Mouse (Mus musculus) forebrain, embryonic 11.5 days (tissue): ENCODE measurements at regions not wholly inside any gene's neighbourhood (a gene's known extent, or its start where the extent isn't known, plus 50 kb on each side); places are given as distances from the start of the nearest gene placed in this dataset.

Experiments
- ATAC-seq: fragments of 200-750 bp; cut with Nextera tagmentation; replicated peaks from 2 replicates; pipeline ENCODE4 v1.8.0; 2017; ENCODE audit warnings: moderate TSS enrichment; ENCODE audit not compliant: low FRiP score
- DNase-seq: peaks from one replicate; pipeline ENCODE4 v3.0.0-alpha.2; 2017; ENCODE audit warnings: low spot score
- H3K27ac ChIP-seq: fragments of 300-500 bp; sonication (generic); 2 replicates; pipeline ENCODE4 v1.5.1; 2014; ENCODE audit warnings: low read depth, low read length
- H3K27me3 ChIP-seq: fragments of 300-500 bp; sonication (generic); 2 replicates; pipeline ENCODE4 v1.6.1; 2014; ENCODE audit warnings: mild to moderate bottlenecking, low read length, mixed read lengths; ENCODE audit not compliant: control insufficient read depth, insufficient read depth
- H3K36me3 ChIP-seq: fragments of 300-500 bp; sonication (generic); 2 replicates; pipeline ENCODE4 v1.6.1; 2014; ENCODE audit warnings: mild to moderate bottlenecking, low read length, moderate library complexity, mixed read lengths; ENCODE audit not compliant: control insufficient read depth, insufficient read depth
- H3K4me1 ChIP-seq: fragments of 300-500 bp; sonication (generic); replicated peaks from 2 replicates; pipeline ENCODE4 v1.6.1; 2014; ENCODE audit warnings: low read length, mixed read lengths; ENCODE audit not compliant: control insufficient read depth, insufficient read depth
- H3K4me2 ChIP-seq: fragments of 300-500 bp; sonication (generic); 2 replicates; pipeline ENCODE4 v1.6.1; 2014; ENCODE audit warnings: low read depth, mild to moderate bottlenecking, low read length, moderate library complexity, mixed read lengths; ENCODE audit not compliant: severe bottlenecking
- H3K4me3 ChIP-seq: fragments of 300-500 bp; sonication (generic); 2 replicates; pipeline ENCODE4 v1.5.1; 2014; ENCODE audit warnings: low read depth, low read length
- H3K9ac ChIP-seq: fragments of 300-500 bp; sonication (generic); 2 replicates; pipeline ENCODE4 v1.6.1; 2014; ENCODE audit warnings: low read length
- H3K9me3 ChIP-seq: fragments of 300-500 bp; sonication (generic); 2 replicates; pipeline ENCODE4 v1.6.1; 2016; ENCODE audit warnings: low read length, mixed read lengths; ENCODE audit not compliant: control insufficient read depth
- WGBS: fragments of 180-500 bp; shearing (Covaris S2); extraction: QIAGEN DNeasy Blood & Tissue Kit; methylation state at CpG from one replicate; pipeline ENCODE4 v1.1.7; 2014; 5-methylcytosine and 5-hydroxymethylcytosine counted together

DNA sequence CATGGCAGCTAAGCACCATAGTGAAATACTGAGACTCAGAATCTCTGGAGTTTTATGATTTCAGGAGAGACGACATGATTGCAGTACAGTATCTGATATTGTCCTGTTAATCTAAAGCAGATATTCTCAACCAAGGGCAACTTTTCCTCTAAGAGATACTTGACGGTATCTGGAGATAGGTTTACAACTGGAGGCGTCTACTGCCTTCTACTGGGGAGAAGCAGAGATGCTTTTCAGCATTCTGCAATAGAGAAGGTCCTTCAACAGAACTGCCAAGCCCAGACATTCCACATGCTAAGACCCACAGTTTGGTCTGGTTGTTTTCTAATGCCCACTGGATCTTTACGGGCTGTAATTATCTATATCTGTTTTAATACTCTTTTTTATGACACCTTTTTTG is 86.5 kb upstream of the N6amt1 start:
- no peak overlapping the region for H3K4me3 ChIP-seq
- H3K9ac ChIP-seq = no peak overlapping the region
- H3K9me3 ChIP-seq = no peaks in the 10 kb centered on the region
- 92% methylated on average over 4 of the region's 4 CpGs for WGBS
- H3K4me2 ChIP-seq = no peak overlapping the region
- ATAC-seq = no peak
- no peaks in the 10 kb centered on the region for H3K36me3 ChIP-seq
- H3K27ac ChIP-seq = no peak overlapping the region
- no peaks in the 10 kb centered on the region for H3K27me3 ChIP-seq
- no peaks in the 10 kb centered on the region for H3K4me1 ChIP-seq
- DNase-seq = no peak

DNA sequence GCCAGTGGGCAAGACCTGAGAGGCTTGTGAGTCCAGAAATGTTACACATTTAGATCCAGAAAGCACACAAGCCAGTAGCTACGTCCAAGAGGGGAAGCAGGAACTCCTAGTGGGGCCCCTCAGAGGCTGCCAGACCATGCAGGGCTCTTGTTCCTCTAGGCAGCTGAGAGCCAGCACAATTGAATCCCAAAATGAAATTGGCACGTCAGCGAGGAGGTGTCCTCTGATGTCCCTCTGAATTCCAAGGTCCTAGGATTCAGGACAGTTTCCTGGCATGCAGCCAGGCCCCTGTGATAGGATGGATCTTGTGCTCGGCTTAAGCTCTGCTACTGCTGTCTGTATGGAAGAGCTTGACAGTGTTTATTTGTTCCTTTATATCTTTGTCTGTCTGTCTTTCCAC is 90.4 kb upstream of the N6amt1 start:
- no peak for ATAC-seq

DNA sequence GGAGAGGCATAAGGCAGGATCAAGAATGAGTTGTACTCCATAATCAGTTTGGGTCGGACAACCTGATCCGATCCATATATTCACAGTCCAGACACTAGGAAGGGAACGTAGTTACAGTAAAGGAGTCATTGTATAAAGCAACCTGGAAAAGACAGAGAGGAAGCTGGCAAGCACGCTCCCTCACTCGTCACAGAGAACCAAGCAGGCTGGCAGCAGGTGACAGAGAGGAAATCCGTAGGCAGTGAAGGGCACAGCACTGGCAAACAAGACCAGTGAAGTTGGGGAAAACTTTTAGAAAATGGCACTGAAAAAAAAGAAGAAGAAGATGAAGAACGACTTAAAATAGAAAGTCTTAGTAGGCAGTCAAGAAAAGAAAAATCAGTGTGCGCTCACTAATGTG is 90.9 kb upstream of the N6amt1 start:
- Histone ChIP-seq H3K4me1 (no peaks in the 10 kb centered on the region), H3K27me3 (no peaks in the 10 kb centered on the region), H3K4me2 (no peak overlapping the region), H3K9me3 (no peaks in the 10 kb centered on the region), H3K4me3 (no peak overlapping the region), H3K9ac (no peak overlapping the region), H3K36me3 (no peaks in the 10 kb centered on the region), H3K27ac (no peak overlapping the region)
- DNase-seq = no peak
- WGBS = 89% methylated on average over 8 of the region's 8 CpGs
- ATAC-seq = no peak

More for the DNA sequence above, 90.4 kb upstream of the N6amt1 start:
- no peaks in the 10 kb centered on the region for H3K4me1 ChIP-seq
- no peaks in the 10 kb centered on the region for H3K27me3 ChIP-seq
- H3K27ac ChIP-seq = no peak overlapping the region
- 71% methylated on average over 4 of the region's 4 CpGs for WGBS
- no peaks in the 10 kb centered on the region for H3K9me3 ChIP-seq
- H3K4me3 ChIP-seq = no peak overlapping the region
- DNase-seq = no peak
- H3K9ac ChIP-seq = no peak overlapping the region
- H3K4me2 ChIP-seq = no peak overlapping the region
- no peaks in the 10 kb centered on the region for H3K36me3 ChIP-seq

DNA sequence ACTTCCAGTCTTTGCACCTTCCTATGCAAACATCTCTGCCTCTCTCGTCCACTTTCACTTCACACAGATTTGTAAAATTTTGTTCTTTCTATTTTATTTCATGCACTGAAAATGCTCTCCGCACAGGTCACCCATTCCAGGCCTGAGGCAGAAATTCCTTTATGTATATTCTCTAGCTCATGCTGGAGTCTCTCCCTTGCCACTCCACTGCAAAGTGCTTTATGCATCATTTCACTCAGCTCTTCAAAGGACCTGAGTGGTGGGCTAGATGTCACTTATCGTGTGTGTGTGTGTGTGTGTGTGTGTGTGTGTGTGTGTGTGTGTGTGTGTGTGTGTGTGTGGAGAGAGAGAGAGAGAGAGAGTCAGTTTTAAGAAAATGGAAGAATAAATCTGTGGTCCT is 91.5 kb upstream of the N6amt1 start:
- Histone ChIP-seq H3K4me2 (no peak overlapping the region), H3K27ac (no peak overlapping the region), H3K9ac (no peak overlapping the region), H3K9me3 (no peaks in the 10 kb centered on the region), H3K4me1 (no peaks in the 10 kb centered on the region), H3K27me3 (no peaks in the 10 kb centered on the region), H3K36me3 (no peaks in the 10 kb centered on the region), H3K4me3 (no peak overlapping the region)
- 85% methylated on average over 3 of the region's 3 CpGs for WGBS
- DNase-seq (no peak), ATAC-seq (no peak)

DNA sequence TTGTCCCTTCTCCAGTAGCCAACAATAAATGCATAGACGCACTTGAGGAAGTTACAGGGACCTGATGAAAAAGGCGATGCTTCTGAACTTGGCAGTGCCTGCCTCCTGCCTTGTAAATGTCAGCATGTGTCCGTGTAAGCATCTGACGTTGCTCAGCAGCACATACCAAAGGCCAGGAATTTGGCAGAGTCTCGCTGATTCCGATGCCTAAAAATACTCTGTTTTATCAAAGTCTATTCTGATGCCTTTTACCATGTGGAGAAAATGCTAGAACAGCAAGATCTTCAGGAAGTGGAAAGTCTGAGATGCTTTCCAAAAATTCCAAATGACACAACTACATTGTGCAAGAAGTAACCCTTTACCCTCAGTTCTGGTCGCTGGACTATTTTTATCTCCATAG is 92.5 kb upstream of the N6amt1 start:
- 83% methylated on average over 7 of the region's 7 CpGs for WGBS
- no peak for DNase-seq

DNA sequence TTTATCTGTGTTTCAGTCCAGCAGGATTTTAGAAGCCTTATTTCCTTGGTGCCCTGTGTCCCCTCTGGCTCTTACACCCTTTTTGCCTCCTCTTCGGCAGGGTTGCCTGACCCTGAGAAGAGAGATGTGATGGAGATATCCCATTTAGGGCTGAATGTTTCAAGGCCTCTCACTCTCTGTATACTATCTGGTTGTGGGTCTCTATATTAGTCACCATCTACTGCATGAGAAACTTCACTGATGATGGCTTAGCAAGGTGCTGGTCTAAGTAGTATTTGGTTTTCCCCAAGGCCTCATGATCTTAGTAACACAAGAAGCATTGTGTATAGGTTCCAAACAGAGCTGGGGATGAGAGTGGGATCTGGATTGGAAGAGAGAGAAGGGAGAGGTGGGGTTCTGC is 99.2 kb upstream of the N6amt1 start:
- 94% methylated on average over 1 of the region's 1 CpGs for WGBS
- no peak overlapping the region for H3K9ac ChIP-seq
- no peak for ATAC-seq

More for the DNA sequence above, 92.5 kb upstream of the N6amt1 start:
- no peak overlapping the region for H3K4me2 ChIP-seq
- H3K4me3 ChIP-seq = no peak overlapping the region
- H3K36me3 ChIP-seq = no peaks in the 10 kb centered on the region
- no peak overlapping the region for H3K9ac ChIP-seq
- no peaks in the 10 kb centered on the region for H3K9me3 ChIP-seq
- H3K27me3 ChIP-seq = no peaks in the 10 kb centered on the region
- no peak overlapping the region for H3K27ac ChIP-seq
- no peak for ATAC-seq
- H3K4me1 ChIP-seq = no peaks in the 10 kb centered on the region

DNA sequence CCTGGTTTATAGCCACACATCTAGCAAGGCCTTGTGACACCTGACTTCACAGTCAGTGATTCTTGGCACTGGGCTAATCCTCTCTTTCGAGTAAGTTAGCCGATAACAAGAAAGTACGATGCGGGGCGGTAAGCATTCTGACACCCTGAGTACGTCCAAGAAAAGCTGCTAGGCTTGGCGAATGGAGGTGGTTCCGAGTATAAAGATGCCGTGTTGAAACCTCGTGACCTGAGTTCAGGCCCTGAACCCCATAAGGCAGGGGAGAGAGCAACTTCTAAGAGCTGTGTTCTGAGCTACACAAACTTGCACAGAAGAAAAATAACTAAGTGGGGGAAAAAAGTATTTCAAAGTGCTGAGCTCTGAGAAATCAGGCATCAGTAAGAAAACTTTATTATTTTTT is 103.5 kb upstream of the N6amt1 start:
- 87% methylated on average over 10 of the region's 10 CpGs for WGBS
- no peaks in the 10 kb centered on the region for H3K4me1 ChIP-seq
- H3K4me3 ChIP-seq = no peak overlapping the region
- no peak for DNase-seq
- H3K27ac ChIP-seq = no peak overlapping the region
- H3K9me3 ChIP-seq = no peaks in the 10 kb centered on the region
- no peaks in the 10 kb centered on the region for H3K36me3 ChIP-seq
- H3K27me3 ChIP-seq = no peaks in the 10 kb centered on the region
- no peak for ATAC-seq
- H3K4me2 ChIP-seq = no peak overlapping the region
- no peak overlapping the region for H3K9ac ChIP-seq

More for the DNA sequence above, 99.2 kb upstream of the N6amt1 start:
- Histone ChIP-seq H3K4me3 (no peak overlapping the region), H3K4me1 (no peaks in the 10 kb centered on the region), H3K4me2 (no peak overlapping the region), H3K9me3 (no peaks in the 10 kb centered on the region), H3K36me3 (no peaks in the 10 kb centered on the region), H3K27ac (no peak overlapping the region), H3K27me3 (no peaks in the 10 kb centered on the region)
- DNase-seq = no peak

DNA sequence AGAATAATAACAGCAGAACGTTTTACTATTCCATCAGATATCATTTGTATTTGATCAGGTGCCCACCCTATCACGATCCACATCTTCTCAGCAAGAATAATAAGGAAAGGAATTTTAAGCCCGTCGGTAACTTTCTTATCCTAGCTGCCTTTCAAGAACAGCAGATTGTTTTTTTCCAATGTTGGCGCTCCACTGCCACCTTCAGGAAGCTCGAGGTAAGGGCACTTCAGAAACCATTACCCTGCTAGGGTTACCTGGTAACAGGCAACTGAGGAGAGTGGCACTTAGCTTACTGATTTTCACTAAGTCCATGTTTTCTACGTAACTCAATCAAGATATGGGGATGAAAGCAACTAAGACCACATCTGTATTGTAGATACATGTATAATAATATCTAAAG is 104.1 kb upstream of the N6amt1 start:
- no peaks in the 10 kb centered on the region for H3K27me3 ChIP-seq
- H3K27ac ChIP-seq = no peak overlapping the region
- ATAC-seq (0 out of 2 replicates have a peak, but pooled peaks have one; percentile 19), DNase-seq (peak; percentile 61)
- no peaks in the 10 kb centered on the region for H3K9me3 ChIP-seq
- H3K4me2 ChIP-seq = no peak overlapping the region
- no peak overlapping the region for H3K4me3 ChIP-seq
- no peak overlapping the region for H3K9ac ChIP-seq
- no peaks in the 10 kb centered on the region for H3K36me3 ChIP-seq
- WGBS = 30% methylated on average over 7 of the region's 7 CpGs
- no peaks in the 10 kb centered on the region for H3K4me1 ChIP-seq

DNA sequence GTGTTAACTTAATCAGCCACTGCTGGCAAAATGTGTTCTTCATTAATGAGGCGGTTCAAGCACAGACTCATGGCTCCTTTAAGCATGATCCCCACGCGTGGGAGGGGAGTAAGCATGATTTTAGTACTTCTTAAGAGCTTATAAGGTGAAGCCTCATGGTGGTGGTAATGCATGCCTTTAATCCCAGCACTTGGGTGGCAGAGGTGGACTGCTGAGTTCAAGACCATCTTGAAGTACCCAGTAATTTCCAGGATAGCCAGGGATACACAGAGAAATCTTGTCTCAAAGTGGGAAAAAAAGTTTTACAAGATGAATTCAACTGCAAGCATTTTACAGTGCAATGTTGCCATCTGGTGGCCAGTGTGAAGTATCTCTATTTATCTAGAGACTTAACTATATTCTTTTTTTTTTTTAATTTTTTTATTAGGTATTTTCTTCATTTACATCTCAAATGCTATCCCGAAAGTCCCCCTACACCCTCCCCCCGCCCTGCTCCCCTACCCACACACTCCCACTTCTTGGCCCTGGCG is 105.4 kb upstream of the N6amt1 start:
- Histone ChIP-seq H3K36me3 (no peaks in the 10 kb centered on the region), H3K4me3 (no peak overlapping the region), H3K27ac (no peak overlapping the region), H3K4me2 (no peak overlapping the region), H3K27me3 (no peaks in the 10 kb centered on the region), H3K4me1 (no peaks in the 10 kb centered on the region), H3K9me3 (no peaks in the 10 kb centered on the region), H3K9ac (no peak overlapping the region)
- ATAC-seq = peak; percentile 13; the same call in 1 of the 2 replicates
- WGBS = 50% methylated on average over 6 of the region's 6 CpGs
- peak; percentile 73 for DNase-seq
